Mouse (Mus musculus) gastrocnemius, postnatal 25 days (tissue): Measurements from ENCODE around the gene Iqgap2. TPM values are rescaled to one million over a fixed set of nuclear protein-coding genes. Genes with fewer than 3 reads are reported as not detected.

Experiments
- DNase-seq: peaks from one replicate; pipeline ENCODE4 v3.0.0; 2022
- total RNA-seq, 2 experiments: library from RNA; stranded (reverse); gene quantifications; 1 replicate in 1 of 2; 2 replicates in 1 of 2; pipeline ENCODE4 v1.2.3; 2021

The Iqgap2 gene
- total RNA-seq, 2 experiments from 2014 or later, result 1.5 to 2.0 TPM

GRCm38 (mm10) chr13:95828616-95829015, 63.1 kb downstream of the Iqgap2 start:
- DNase-seq, result no peak

- no peak for DNase-seq
Measured at GRCm38 (mm10) chr13:95826178-95826577, 65.5 kb downstream of the Iqgap2 start.

GRCm38 (mm10) chr13:95822918-95823317, 68.8 kb downstream of the Iqgap2 start:
- no peak for DNase-seq

GRCm38 (mm10) chr13:95820071-95820470, 71.7 kb downstream of the Iqgap2 start:
- DNase-seq, result no peak

GRCm38 (mm10) chr13:95818941-95819340, 72.8 kb downstream of the Iqgap2 start:
- DNase-seq, result no peak

- no peak for DNase-seq
Measured at GRCm38 (mm10) chr13:95813643-95814042, 78.1 kb downstream of the Iqgap2 start.

- peak; percentile 18 for DNase-seq
Measured at GRCm38 (mm10) chr13:95810796-95811195, 80.9 kb downstream of the Iqgap2 start.

- no peak for DNase-seq
Measured at GRCm38 (mm10) chr13:95807106-95807750, 84.5 kb downstream of the Iqgap2 start.

GRCm38 (mm10) chr13:95805469-95806166, 86.1 kb downstream of the Iqgap2 start:
- DNase-seq, result peak; percentile 65

- no peak for DNase-seq
Measured at GRCm38 (mm10) chr13:95804113-95804512, 87.6 kb downstream of the Iqgap2 start.

- no peak for DNase-seq
Measured at GRCm38 (mm10) chr13:95800925-95801324, 90.8 kb downstream of the Iqgap2 start.

GRCm38 (mm10) chr13:95799322-95799721, 92.4 kb downstream of the Iqgap2 start:
- no peak for DNase-seq

GRCm38 (mm10) chr13:95798721-95799120, 93.0 kb downstream of the Iqgap2 start:
- no peak for DNase-seq

GRCm38 (mm10) chr13:95797530-95797929, 94.2 kb downstream of the Iqgap2 start:
- no peak for DNase-seq

GRCm38 (mm10) chr13:95794346-95794745, 97.4 kb downstream of the Iqgap2 start:
- DNase-seq, result no peak

- no peak for DNase-seq
Measured at GRCm38 (mm10) chr13:95790883-95791282, 100.8 kb downstream of the Iqgap2 start.

- DNase-seq, result no peak
Measured at GRCm38 (mm10) chr13:95788631-95789376, 102.9 kb downstream of the Iqgap2 start.

- DNase-seq, result no peak
Measured at GRCm38 (mm10) chr13:95782969-95783332, 108.8 kb downstream of the Iqgap2 start.

- DNase-seq, result no peak
Measured at GRCm38 (mm10) chr13:95782311-95782968, 109.3 kb downstream of the Iqgap2 start.

- no peak for DNase-seq
Measured at GRCm38 (mm10) chr13:95780038-95780437, 111.7 kb downstream of the Iqgap2 start.

GRCm38 (mm10) chr13:95779261-95779660, 112.5 kb downstream of the Iqgap2 start:
- DNase-seq, result no peak

- peak; percentile 9 for DNase-seq
Measured at GRCm38 (mm10) chr13:95778761-95779161, 113.0 kb downstream of the Iqgap2 start.
